Mouse (Mus musculus) stomach, embryonic 15.5 days (tissue): ENCODE measurements at regions not wholly inside any gene's neighbourhood (a gene's known extent, or its start where the extent isn't known, plus 50 kb on each side); places are given as distances from the start of the nearest gene placed in this dataset.

Source experiments
- ATAC-seq: fragments of 200-750 bp; cut with Nextera tagmentation; 2 replicates; pipeline ENCODE4 v1.8.0; 2017; ENCODE audit warnings: low read depth, moderate number of reproducible peaks, moderate TSS enrichment; ENCODE audit not compliant: insufficient read depth, low FRiP score
- H3K27ac ChIP-seq: fragments of 300-500 bp; sonication (generic); 2 replicates; pipeline ENCODE4 v1.5.1; 2015; ENCODE audit warnings: mild to moderate bottlenecking, inconsistent platforms
- H3K27me3 ChIP-seq: fragments of 300-500 bp; sonication (generic); replicated peaks from 2 replicates; pipeline ENCODE4 v1.6.1; 2015; ENCODE audit warnings: inconsistent platforms
- H3K36me3 ChIP-seq: fragments of 300-500 bp; sonication (generic); 2 replicates; pipeline ENCODE4 v1.6.1; 2015; ENCODE audit warnings: inconsistent platforms
- H3K4me1 ChIP-seq: fragments of 300-500 bp; sonication (generic); 2 replicates; pipeline ENCODE4 v1.6.1; 2015; ENCODE audit warnings: inconsistent platforms
- H3K4me2 ChIP-seq: fragments of 300-500 bp; sonication (generic); 2 replicates; pipeline ENCODE4 v1.6.1; 2015; ENCODE audit warnings: mild to moderate bottlenecking, inconsistent platforms
- H3K4me3 ChIP-seq: fragments of 300-500 bp; sonication (generic); replicated peaks from 2 replicates; pipeline ENCODE4 v1.5.1; 2015; ENCODE audit warnings: inconsistent platforms
- H3K9ac ChIP-seq: fragments of 300-500 bp; sonication (generic); 2 replicates; pipeline ENCODE4 v1.6.1; 2015; ENCODE audit warnings: inconsistent platforms
- H3K9me3 ChIP-seq: fragments of 300-500 bp; sonication (generic); 2 replicates; pipeline ENCODE4 v1.6.1; 2016; ENCODE audit warnings: inconsistent platforms
- WGBS: fragments of 180-500 bp; shearing (Covaris S2); methylation state at CpG from one replicate; pipeline ENCODE4 v1.1.7; 2015; 5-methylcytosine and 5-hydroxymethylcytosine counted together

- H3K4me3 ChIP-seq, result no peak overlapping the region
- WGBS, result 69% methylated on average over 2 of the region's 2 CpGs
- H3K9ac ChIP-seq, result no peak overlapping the region
- H3K27me3 ChIP-seq, result no peaks in the 10 kb centered on the region
- ATAC-seq, result no peak
- no peaks in the 10 kb centered on the region for H3K9me3 ChIP-seq
- H3K4me1 ChIP-seq, result no peaks in the 10 kb centered on the region
- H3K4me2 ChIP-seq, result no peak overlapping the region
- no peaks in the 10 kb centered on the region for H3K36me3 ChIP-seq
- H3K27ac ChIP-seq, result no peak overlapping the region
Observed at GRCm38 (mm10) chr16:12935266-12935665, 174.2 kb upstream of the Ercc4 start.

- Histone ChIP-seq H3K27ac (no peak overlapping the region), H3K9me3 (no peaks in the 10 kb centered on the region), H3K4me2 (no peak overlapping the region), H3K9ac (no peak overlapping the region), H3K27me3 (no peaks in the 10 kb centered on the region), H3K4me3 (no peak overlapping the region), H3K36me3 (no peaks in the 10 kb centered on the region), H3K4me1 (no peaks in the 10 kb centered on the region)
- 63% methylated on average over 2 of the region's 2 CpGs for WGBS
- no peak for ATAC-seq
Observed at GRCm38 (mm10) chr16:12936571-12936970, 172.9 kb upstream of the Ercc4 start.

- WGBS, result 75% methylated on average over 2 of the region's 2 CpGs
- H3K4me3 ChIP-seq, result no peak overlapping the region
- ATAC-seq, result no peak
Observed at GRCm38 (mm10) chr16:12938563-12938962, 170.9 kb upstream of the Ercc4 start.

GRCm38 (mm10) chr16:12951176-12951575 is 158.3 kb upstream of the Ercc4 start:
- Histone ChIP-seq H3K4me1 (no peaks in the 10 kb centered on the region), H3K27ac (no peak overlapping the region), H3K4me3 (no peak overlapping the region), H3K4me2 (no peak overlapping the region), H3K27me3 (no peaks in the 10 kb centered on the region), H3K9ac (no peak overlapping the region), H3K36me3 (no peaks in the 10 kb centered on the region), H3K9me3 (no peaks in the 10 kb centered on the region)
- no peak for ATAC-seq
- 79% methylated on average over 5 of the region's 5 CpGs for WGBS

More at GRCm38 (mm10) chr16:12938563-12938962, 170.9 kb upstream of the Ercc4 start:
- Histone ChIP-seq H3K9ac (no peak overlapping the region), H3K27ac (no peak overlapping the region), H3K4me2 (no peak overlapping the region), H3K27me3 (no peaks in the 10 kb centered on the region), H3K36me3 (no peaks in the 10 kb centered on the region), H3K4me1 (no peaks in the 10 kb centered on the region), H3K9me3 (no peaks in the 10 kb centered on the region)

DNA sequence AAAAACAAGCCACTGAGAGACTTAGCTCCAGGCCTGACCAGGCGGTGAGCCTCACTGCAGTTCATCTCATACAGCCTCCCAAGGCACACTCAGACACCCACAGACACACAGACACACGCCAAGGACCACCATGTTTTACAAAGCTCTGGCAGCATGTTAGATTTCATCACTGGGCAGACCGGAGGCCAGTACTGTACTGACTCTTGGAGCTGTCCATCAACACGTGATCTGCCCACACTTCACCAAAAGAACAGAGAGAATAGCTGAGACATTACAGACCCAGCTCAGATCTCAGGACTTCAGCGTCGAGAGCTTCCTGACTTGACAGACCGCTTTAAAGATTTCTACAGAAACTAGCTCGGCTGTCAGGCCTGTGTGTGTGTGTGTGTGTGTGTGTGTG is 155.5 kb upstream of the Ercc4 start:
- Histone ChIP-seq H3K9me3 (no peaks in the 10 kb centered on the region), H3K27me3 (no peaks in the 10 kb centered on the region), H3K4me2 (no peak overlapping the region), H3K27ac (no peak overlapping the region), H3K4me3 (no peak overlapping the region), H3K36me3 (no peaks in the 10 kb centered on the region), H3K4me1 (no peaks in the 10 kb centered on the region), H3K9ac (no peak overlapping the region)
- ATAC-seq, result no peak
- 53% methylated on average over 8 of the region's 8 CpGs for WGBS

- no peak overlapping the region for H3K9ac ChIP-seq
- no peak for ATAC-seq
- no peak overlapping the region for H3K4me3 ChIP-seq
- no peaks in the 10 kb centered on the region for H3K27me3 ChIP-seq
- 67% methylated on average over 3 of the region's 3 CpGs for WGBS
- H3K36me3 ChIP-seq, result no peaks in the 10 kb centered on the region
- H3K4me1 ChIP-seq, result no peaks in the 10 kb centered on the region
- H3K27ac ChIP-seq, result no peak overlapping the region
- H3K9me3 ChIP-seq, result no peaks in the 10 kb centered on the region
- no peak overlapping the region for H3K4me2 ChIP-seq
Observed at GRCm38 (mm10) chr16:12956416-12956815, 153.1 kb upstream of the Ercc4 start.

DNA sequence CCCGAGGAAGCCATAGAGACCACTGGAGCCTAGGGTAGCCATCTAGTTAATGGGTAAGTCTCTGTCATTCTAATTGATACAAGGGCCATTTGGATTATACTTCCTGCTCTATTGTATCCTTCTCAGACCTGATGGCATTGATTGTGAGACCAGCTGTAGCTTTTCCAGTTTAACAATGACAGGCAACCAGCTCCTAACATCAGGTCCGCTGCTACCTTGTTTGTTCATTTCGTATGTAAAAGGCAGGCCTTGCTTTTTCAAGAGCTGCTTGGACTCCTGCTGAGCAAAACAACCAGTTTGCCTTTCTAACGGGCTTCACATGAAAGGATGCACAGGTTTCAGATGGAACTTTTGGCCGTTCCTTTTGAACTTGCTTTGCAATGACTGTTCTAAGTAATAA is 148.6 kb upstream of the Ercc4 start:
- no peaks in the 10 kb centered on the region for H3K36me3 ChIP-seq
- no peak overlapping the region for H3K4me2 ChIP-seq
- no peaks in the 10 kb centered on the region for H3K27me3 ChIP-seq
- no peak overlapping the region for H3K27ac ChIP-seq
- no peak for ATAC-seq
- no peaks in the 10 kb centered on the region for H3K4me1 ChIP-seq
- 69% methylated on average over 5 of the region's 5 CpGs for WGBS
- H3K9ac ChIP-seq, result no peak overlapping the region
- no peaks in the 10 kb centered on the region for H3K9me3 ChIP-seq
- no peak overlapping the region for H3K4me3 ChIP-seq

- H3K27ac ChIP-seq, result no peak overlapping the region
- H3K4me3 ChIP-seq, result no peak overlapping the region
- H3K36me3 ChIP-seq, result no peaks in the 10 kb centered on the region
- H3K9ac ChIP-seq, result no peak overlapping the region
- H3K4me1 ChIP-seq, result no peaks in the 10 kb centered on the region
- no peaks in the 10 kb centered on the region for H3K9me3 ChIP-seq
- H3K27me3 ChIP-seq, result no peaks in the 10 kb centered on the region
- no peak overlapping the region for H3K4me2 ChIP-seq
- ATAC-seq, result no peak
- WGBS, result 72% methylated on average over 1 of the region's 1 CpGs
Observed at GRCm38 (mm10) chr16:12982681-12983080, 126.8 kb upstream of the Ercc4 start.

DNA sequence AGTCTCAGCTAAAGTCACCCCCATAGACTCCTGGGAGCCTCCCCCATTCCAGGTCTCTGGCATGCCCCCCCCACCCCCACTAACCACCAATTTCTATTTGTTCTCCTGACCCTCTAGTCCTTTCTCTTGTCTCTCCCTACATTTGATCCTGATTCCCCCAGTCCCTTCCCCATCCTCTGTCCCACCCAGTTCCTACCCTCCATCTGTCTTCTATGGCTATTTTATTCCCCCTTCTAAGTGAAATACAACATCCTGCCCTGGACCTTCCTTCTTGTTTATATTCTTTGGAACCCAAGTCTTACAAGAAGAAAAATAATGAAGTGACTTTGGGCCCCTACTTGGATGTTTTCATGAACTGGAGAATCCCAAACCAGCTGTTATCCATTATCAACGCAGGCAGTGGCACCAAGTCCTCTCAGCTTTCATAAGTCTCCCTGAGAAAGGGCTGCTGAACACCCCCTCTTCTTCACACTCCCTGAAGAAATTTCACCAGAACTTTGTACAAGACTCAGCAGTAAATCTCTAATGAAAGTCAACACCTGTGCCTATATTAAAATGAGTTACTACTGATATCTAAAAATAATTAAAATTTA is 108.1 kb upstream of the Ercc4 start:
- Histone ChIP-seq H3K4me3 (no peak overlapping the region), H3K4me2 (no peak overlapping the region), H3K27me3 (no peaks in the 10 kb centered on the region), H3K27ac (no peak overlapping the region), H3K9me3 (no peaks in the 10 kb centered on the region), H3K9ac (no peak overlapping the region), H3K36me3 (no peaks in the 10 kb centered on the region), H3K4me1 (no peaks in the 10 kb centered on the region)
- no peak for ATAC-seq
- WGBS, result 43% methylated on average over 1 of the region's 1 CpGs

DNA sequence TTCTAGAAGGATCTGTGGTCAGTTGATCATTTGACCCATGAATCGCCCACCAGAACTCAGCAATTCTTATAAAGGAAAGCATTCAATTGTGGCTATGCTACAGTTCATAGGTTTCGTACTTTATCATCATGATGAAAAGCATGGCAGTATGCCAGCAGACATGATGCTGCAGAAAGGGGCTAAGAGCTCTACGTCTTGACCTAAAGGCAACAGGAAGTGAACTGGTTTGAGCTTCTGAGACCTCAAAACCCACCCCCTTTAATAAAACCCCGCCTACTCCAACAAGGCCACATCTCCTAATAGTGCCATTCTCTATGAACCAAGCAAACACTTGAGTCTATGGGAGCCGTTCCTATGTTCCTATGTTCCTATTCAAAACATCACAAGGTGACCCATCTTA is 96.6 kb upstream of the Ercc4 start:
- no peak overlapping the region for H3K27ac ChIP-seq
- H3K4me3 ChIP-seq, result no peak overlapping the region
- no peak overlapping the region for H3K4me2 ChIP-seq
- no peaks in the 10 kb centered on the region for H3K4me1 ChIP-seq
- no peak overlapping the region for H3K9ac ChIP-seq
- no peaks in the 10 kb centered on the region for H3K27me3 ChIP-seq
- no peaks in the 10 kb centered on the region for H3K36me3 ChIP-seq
- 79% methylated on average over 5 of the region's 5 CpGs for WGBS
- H3K9me3 ChIP-seq, result no peaks in the 10 kb centered on the region
- ATAC-seq, result no peak

- no peak for ATAC-seq
- H3K27ac ChIP-seq, result no peak overlapping the region
- H3K4me3 ChIP-seq, result no peak overlapping the region
- H3K4me1 ChIP-seq, result no peaks in the 10 kb centered on the region
- H3K9ac ChIP-seq, result no peak overlapping the region
- H3K4me2 ChIP-seq, result no peak overlapping the region
- WGBS, result 56% methylated on average over 10 of the region's 10 CpGs
- H3K9me3 ChIP-seq, result no peaks in the 10 kb centered on the region
- H3K36me3 ChIP-seq, result no peaks in the 10 kb centered on the region
- no peaks in the 10 kb centered on the region for H3K27me3 ChIP-seq
Observed at GRCm38 (mm10) chr16:13013891-13014644, 95.4 kb upstream of the Ercc4 start.

DNA sequence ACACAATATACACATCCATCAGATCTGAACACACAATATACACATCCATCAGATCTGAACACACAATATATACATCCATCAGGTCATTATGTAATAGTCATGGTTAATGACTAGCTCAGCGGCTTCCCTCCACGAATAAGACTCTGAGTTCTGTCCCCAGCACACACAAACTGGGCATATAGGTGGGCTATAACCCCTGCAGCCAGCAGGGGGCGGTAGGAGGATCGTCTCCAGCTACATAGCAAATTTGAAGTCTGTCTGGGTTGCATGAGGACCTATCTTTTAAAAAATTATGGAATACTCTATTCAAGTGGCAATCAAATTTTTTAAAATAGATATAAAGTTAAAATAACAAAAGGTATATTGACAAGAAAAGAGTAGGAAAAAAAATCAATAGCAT is 86.6 kb upstream of the Ercc4 start:
- ATAC-seq, result no peak
- Histone ChIP-seq H3K9me3 (no peaks in the 10 kb centered on the region), H3K4me3 (no peak overlapping the region), H3K4me2 (no peak overlapping the region), H3K36me3 (no peaks in the 10 kb centered on the region), H3K27me3 (no peaks in the 10 kb centered on the region), H3K27ac (no peak overlapping the region), H3K9ac (no peak overlapping the region), H3K4me1 (no peaks in the 10 kb centered on the region)
- WGBS, result 48% methylated on average over 4 of the region's 4 CpGs
